Mouse (Mus musculus) hindbrain, embryonic 11.5 days (tissue): ENCODE data around the gene Rsph10b. TPM values are rescaled to one million over a fixed set of nuclear protein-coding genes. Genes with fewer than 3 reads are reported as not detected.

ENCODE experiments used
- ATAC-seq: fragments of 200-750 bp; cut with Nextera tagmentation; 2 replicates; pipeline ENCODE4 v1.8.0; 2017; ENCODE audit warnings: mild to moderate bottlenecking, moderate TSS enrichment, moderate library complexity; ENCODE audit not compliant: low FRiP score
- DNase-seq: peaks from one replicate; pipeline ENCODE4 v3.0.0-alpha.2; 2015; ENCODE audit warnings: low spot score
- H3K27ac ChIP-seq: fragments of 300-500 bp; sonication (generic); 2 replicates; pipeline ENCODE4 v1.5.1; 2014; ENCODE audit warnings: mild to moderate bottlenecking, low read depth, low read length
- H3K27me3 ChIP-seq: fragments of 300-500 bp; sonication (generic); 2 replicates; pipeline ENCODE4 v1.6.1; 2014; ENCODE audit warnings: mild to moderate bottlenecking, low read length, moderate library complexity, mixed read lengths; ENCODE audit not compliant: control insufficient read depth, insufficient read depth
- H3K36me3 ChIP-seq: fragments of 300-500 bp; sonication (generic); 2 replicates; pipeline ENCODE4 v1.6.1; 2014; ENCODE audit warnings: mild to moderate bottlenecking, low read length, moderate library complexity, mixed read lengths; ENCODE audit not compliant: control insufficient read depth, insufficient read depth
- H3K4me1 ChIP-seq: fragments of 300-500 bp; sonication (generic); replicated peaks from 2 replicates; pipeline ENCODE4 v1.6.1; 2014; ENCODE audit warnings: low read length, mixed read lengths; ENCODE audit not compliant: control insufficient read depth, insufficient read depth
- H3K4me2 ChIP-seq: fragments of 300-500 bp; sonication (generic); replicated peaks from 2 replicates; pipeline ENCODE4 v1.6.1; 2014; ENCODE audit warnings: mild to moderate bottlenecking, low read depth, low read length
- H3K4me3 ChIP-seq: fragments of 300-500 bp; sonication (generic); 2 replicates; pipeline ENCODE4 v1.5.1; 2014; ENCODE audit warnings: low read depth, low read length
- H3K9ac ChIP-seq: fragments of 300-500 bp; sonication (generic); 2 replicates; pipeline ENCODE4 v1.6.1; 2014; ENCODE audit warnings: low read depth, low read length
- H3K9me3 ChIP-seq: fragments of 300-500 bp; sonication (generic); 2 replicates; pipeline ENCODE4 v1.6.1; 2016; ENCODE audit warnings: low read length; ENCODE audit not compliant: control insufficient read depth
- WGBS: fragments of 180-500 bp; shearing (Covaris S2); extraction: QIAGEN DNeasy Blood & Tissue Kit; methylation state at CpG from one replicate; pipeline ENCODE4 v1.1.7; 2014; 5-methylcytosine and 5-hydroxymethylcytosine counted together
- polyA plus RNA-seq: library from polyadenylated mRNA; unstranded; fragments of >200 nt; fragmentation: Nextera tagmentation; extraction: Ambion mirVana; gene quantifications from 2 replicates; pipeline ENCODE4 v1.2.1, GENCODE M21; 2014

Rsph10b gene
- polyA plus RNA-seq, 1 experiment from 2014 or later, result 2.9 TPM

- H3K27me3 ChIP-seq, result no peaks in the 10 kb centered on the region
- 78% methylated on average over 3 of the region's 3 CpGs for WGBS
- peak; percentile 72; the same call in 1 of the 2 replicates for ATAC-seq
- H3K4me2 ChIP-seq, result no peak overlapping the region
- no peak overlapping the region for H3K27ac ChIP-seq
- H3K9me3 ChIP-seq, result no peaks in the 10 kb centered on the region
- H3K36me3 ChIP-seq, result no peaks in the 10 kb centered on the region
- H3K9ac ChIP-seq, result no peak overlapping the region
- no peak overlapping the region; the same call in 1 of the 2 replicates for H3K4me3 ChIP-seq
- H3K4me1 ChIP-seq, result no peaks in the 10 kb centered on the region
- no peak for DNase-seq
Measured at GRCm38 (mm10) chr5:144015312-144015650, 82.4 kb downstream of the Rsph10b start.

DNA sequence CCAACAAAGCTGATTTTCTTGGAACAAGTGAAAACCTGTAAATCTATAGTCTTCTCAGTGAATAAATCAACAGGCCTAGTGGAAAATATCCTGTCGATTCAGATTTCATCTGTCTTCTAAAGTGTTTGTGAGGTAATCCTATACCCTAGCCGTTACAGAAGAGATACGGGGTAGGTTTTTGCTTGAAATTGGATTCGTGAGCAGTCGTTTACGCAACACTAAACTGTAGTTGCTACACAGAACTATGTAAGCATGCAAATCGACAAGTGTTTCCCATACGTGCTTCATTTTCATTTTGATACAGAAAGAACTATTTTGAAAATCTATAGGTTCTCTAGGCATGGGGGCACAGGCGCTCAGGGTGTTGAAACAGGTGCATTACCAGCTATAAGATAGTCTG, 83.0 kb downstream of the Rsph10b start:
- DNase-seq (no peak), ATAC-seq (no peak)
- WGBS, result 90% methylated on average over 9 of the region's 9 CpGs
- Histone ChIP-seq H3K36me3 (no peaks in the 10 kb centered on the region), H3K4me3 (no peak overlapping the region), H3K9me3 (no peaks in the 10 kb centered on the region), H3K27ac (no peak overlapping the region), H3K4me1 (no peaks in the 10 kb centered on the region), H3K27me3 (no peaks in the 10 kb centered on the region), H3K9ac (no peak overlapping the region), H3K4me2 (no peak overlapping the region)

GRCm38 (mm10) chr5:144026620-144027263, 93.9 kb downstream of the Rsph10b start, which contains the start of gene Ocm:
Gene Ocm (minus strand): TSS chr5:144026670.
- no peak within 1 kb of the TSS for H3K4me3 ChIP-seq
- no peak within 1 kb of the TSS for H3K27ac ChIP-seq
- no peaks in the 10 kb centered on the region for H3K36me3 ChIP-seq
- no peak within 1 kb of the TSS for H3K4me2 ChIP-seq
- ATAC-seq (no peak), DNase-seq (no peak)
- H3K9ac ChIP-seq, result no peak within 1 kb of the TSS
- H3K4me1 ChIP-seq, result no peaks in the 10 kb centered on the region
- no peaks in the 10 kb centered on the region for H3K27me3 ChIP-seq
- no peaks in the 10 kb centered on the region for H3K9me3 ChIP-seq
- 74% methylated on average over 11 of the region's 11 CpGs for WGBS

GRCm38 (mm10) chr5:144032491-144032890, 99.7 kb downstream of the Rsph10b start:
- DNase-seq, result no peak
- ATAC-seq, result no peak
- no peaks in the 10 kb centered on the region for H3K4me1 ChIP-seq
- H3K4me3 ChIP-seq, result no peak overlapping the region
- no peaks in the 10 kb centered on the region for H3K27me3 ChIP-seq
- 79% methylated on average over 7 of the region's 7 CpGs for WGBS
- no peaks in the 10 kb centered on the region for H3K9me3 ChIP-seq
- H3K27ac ChIP-seq, result no peak overlapping the region
- no peaks in the 10 kb centered on the region for H3K36me3 ChIP-seq
- H3K4me2 ChIP-seq, result no peak overlapping the region
- no peak overlapping the region for H3K9ac ChIP-seq

DNA sequence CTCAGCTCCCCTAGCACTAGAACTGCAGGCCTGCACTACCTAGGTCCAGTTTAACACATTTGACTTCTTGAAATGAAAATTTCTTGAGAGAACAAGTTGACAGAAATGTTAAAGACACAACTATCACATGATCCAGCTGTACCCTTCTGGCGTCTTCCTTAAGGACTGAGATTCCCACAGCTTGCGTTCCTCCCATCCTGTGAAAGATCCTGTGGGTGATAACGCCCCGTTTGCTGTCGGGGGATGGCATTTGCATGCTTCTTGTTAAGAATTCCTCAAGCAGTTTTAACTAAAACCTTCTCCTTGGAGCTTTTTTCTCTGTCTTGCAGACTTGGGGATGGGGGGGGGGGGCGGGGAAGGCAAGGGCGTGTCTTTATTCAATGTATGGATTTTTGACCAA, 101.7 kb downstream of the Rsph10b start:
- H3K4me3 ChIP-seq, result no peak overlapping the region
- DNase-seq, result no peak
- H3K27me3 ChIP-seq, result no peaks in the 10 kb centered on the region
- H3K4me1 ChIP-seq, result no peaks in the 10 kb centered on the region
- no peak for ATAC-seq
- no peak overlapping the region for H3K9ac ChIP-seq
- H3K27ac ChIP-seq, result no peak overlapping the region
- H3K4me2 ChIP-seq, result no peak overlapping the region
- no peaks in the 10 kb centered on the region for H3K9me3 ChIP-seq
- 80% methylated on average over 7 of the region's 7 CpGs for WGBS
- no peaks in the 10 kb centered on the region for H3K36me3 ChIP-seq

Other genes starting within 250 kb of the Rsph10b start
- gene Usp42, start 200.8 kb upstream of the Rsph10b start, polyA plus RNA-seq, result 29.6 and 30.9 TPM in 2 replicates
- 51.4 and 55.2 TPM in 2 replicates for gene Eif2ak1, start 115.2 kb upstream of the Rsph10b start, polyA plus RNA-seq
- 0.38 and 0.40 TPM in 2 replicates for gene Ankrd61, start 35.4 kb upstream of the Rsph10b start, polyA plus RNA-seq
- 103 and 109 TPM in 2 replicates for gene Aimp2, start 23.2 kb upstream of the Rsph10b start, polyA plus RNA-seq
- 29.5 and 31.6 TPM in 2 replicates for gene Pms2, start 23.1 kb upstream of the Rsph10b start, polyA plus RNA-seq
- gene Gm42421, start 4.9 kb upstream of the Rsph10b start, polyA plus RNA-seq, result 0.79 and 2.3 TPM in 2 replicates
- gene Ccz1, start 81.8 kb downstream of the Rsph10b start, polyA plus RNA-seq, result 118 and 121 TPM in 2 replicates
- gene Ocm, start 93.6 kb downstream of the Rsph10b start, polyA plus RNA-seq, result 0.46 TPM in 1 of 2 replicates, not detected in the other
- 5.6 and 5.8 TPM in 2 replicates for gene Lmtk2, start 167.4 kb downstream of the Rsph10b start, polyA plus RNA-seq